Mouse (Mus musculus) G1E (cell line): ENCODE data around the gene 6030445D17Rik. TPM values are rescaled to one million over a fixed set of nuclear protein-coding genes. Genes with fewer than 3 reads are reported as not detected.

Experiments used
- ATAC-seq: 2 replicates; pipeline ENCODE4 v1.8.0; 2016; ENCODE audit warnings: mild to moderate bottlenecking; ENCODE audit not compliant: insufficient number of reproducible peaks, poor library complexity, low FRiP score, severe bottlenecking; ENCODE audit errors: extremely low read depth
- DNase-seq: peaks from one replicate; pipeline ENCODE4 v3.0.0; 2012; ENCODE audit warnings: low spot score
- H3K27me3 ChIP-seq: 2 replicates; pipeline ENCODE4 v1.6.1; 2012; ENCODE audit warnings: mild to moderate bottlenecking, low read length, inconsistent platforms; ENCODE audit not compliant: insufficient read depth
- H3K36me3 ChIP-seq: replicated peaks from 2 replicates; pipeline ENCODE3; 2012; ENCODE audit warnings: mild to moderate bottlenecking, inconsistent platforms
- H3K4me1 ChIP-seq: 2 replicates; pipeline ENCODE4 v1.6.1; 2012; ENCODE audit warnings: low read depth, low read length, inconsistent platforms, mixed read lengths; ENCODE audit not compliant: insufficient read depth
- H3K4me3 ChIP-seq: 2 replicates; pipeline ENCODE4 v1.5.1; 2012; ENCODE audit warnings: low read depth, mild to moderate bottlenecking, inconsistent platforms, low read length, moderate library complexity, mixed read lengths
- H3K9me3 ChIP-seq: replicated peaks from 2 replicates; pipeline ENCODE4 v1.6.1; 2012; ENCODE audit warnings: inconsistent platforms
- GATA2 ChIP-seq: IDR thresholded peaks from 2 replicates; pipeline ENCODE4 v1.6.1; 2012; ENCODE audit warnings: low read depth, low read length, inconsistent platforms, borderline replicate concordance
- TAL1 ChIP-seq: conservative IDR thresholded peaks from 2 replicates; pipeline ENCODE4 v1.6.1; 2012; ENCODE audit warnings: low read depth, low read length, inconsistent platforms, mixed read lengths
- polyA plus RNA-seq: library from polyadenylated mRNA; stranded (reverse); fragments of >175 nt; gene quantifications from 2 replicates; pipeline ENCODE4 v1.2.3, GENCODE M21; 2012
- total RNA-seq, 2 experiments: library from RNA; stranded (forward) in 1 of 2; stranded (reverse) in 1 of 2; fragments of 200-1000 nt in 1 of 2; fragments of >200 nt in 1 of 2; fragmentation: Nextera tagmentation in 1 of 2; gene quantifications; 2 replicates each; pipeline ENCODE4 v1.2.3; 2014 to 2017

The 6030445D17Rik gene
- total and polyA plus RNA-seq, 3 experiments: not detected

- DNase-seq (no peak), ATAC-seq (no peak)
- Histone ChIP-seq H3K27me3 (peaks cover 6% of the 10 kb centered on the region), H3K4me3 (no peak overlapping the region), H3K36me3 (no peaks in the 10 kb centered on the region), H3K4me1 (no peaks in the 10 kb centered on the region), H3K9me3 (no peaks in the 10 kb centered on the region)
- TF ChIP-seq GATA2 (no peak), TAL1 (no peak)
Observed at GRCm38 (mm10) chr4:136512905-136513304, 50.9 kb downstream of the 6030445D17Rik start.

Other genes starting within 250 kb of the 6030445D17Rik start
- not detected in 2 replicates for gene Tcea3, start 214.5 kb upstream of the 6030445D17Rik start, total RNA-seq (2014; fragmentation: Nextera tagmentation)
- 0.55 and 0.70 TPM in 2 replicates for gene Tcea3, start 214.5 kb upstream of the 6030445D17Rik start, total RNA-seq (2017)
- not detected in 2 replicates for gene Tcea3, start 214.5 kb upstream of the 6030445D17Rik start, polyA plus RNA-seq
- 17.7 and 19.9 TPM in 2 replicates for gene Zfp46, start 177.6 kb upstream of the 6030445D17Rik start, total RNA-seq (2014; fragmentation: Nextera tagmentation)
- 13.2 and 13.9 TPM in 2 replicates for gene Zfp46, start 177.6 kb upstream of the 6030445D17Rik start, total RNA-seq (2017)
- gene Zfp46, start 177.6 kb upstream of the 6030445D17Rik start, polyA plus RNA-seq: 6.1 and 6.7 TPM in 2 replicates
- gene Hnrnpr, start 151.3 kb upstream of the 6030445D17Rik start, total RNA-seq (2014; fragmentation: Nextera tagmentation): 100 and 126 TPM in 2 replicates
- 161 and 187 TPM in 2 replicates for gene Hnrnpr, start 151.3 kb upstream of the 6030445D17Rik start, total RNA-seq (2017)
- gene Hnrnpr, start 151.3 kb upstream of the 6030445D17Rik start, polyA plus RNA-seq: 66.7 and 77.7 TPM in 2 replicates
- not detected in 2 replicates for gene Htr1d, start 38.7 kb upstream of the 6030445D17Rik start, total RNA-seq (2014; fragmentation: Nextera tagmentation)
- gene Htr1d, start 38.7 kb upstream of the 6030445D17Rik start, total RNA-seq (2017): 0.05 and 0.06 TPM in 2 replicates
- gene Htr1d, start 38.7 kb upstream of the 6030445D17Rik start, polyA plus RNA-seq: not detected in 2 replicates
- gene Luzp1, start 7.5 kb downstream of the 6030445D17Rik start, total RNA-seq (2014; fragmentation: Nextera tagmentation): not detected in 2 replicates
- gene Luzp1, start 7.5 kb downstream of the 6030445D17Rik start, total RNA-seq (2017): 0.06 and 0.33 TPM in 2 replicates
- not detected in 2 replicates for gene Luzp1, start 7.5 kb downstream of the 6030445D17Rik start, polyA plus RNA-seq
- 66.5 and 86.3 TPM in 2 replicates for gene Kdm1a, start 140.5 kb downstream of the 6030445D17Rik start, total RNA-seq (2014; fragmentation: Nextera tagmentation)
- 89.9 and 107 TPM in 2 replicates for gene Kdm1a, start 140.5 kb downstream of the 6030445D17Rik start, total RNA-seq (2017)
- gene Kdm1a, start 140.5 kb downstream of the 6030445D17Rik start, polyA plus RNA-seq: 29.3 and 35.0 TPM in 2 replicates
- gene Tex46, start 148.2 kb downstream of the 6030445D17Rik start, total RNA-seq (2014; fragmentation: Nextera tagmentation): not detected in 2 replicates
- not detected in 2 replicates for gene Tex46, start 148.2 kb downstream of the 6030445D17Rik start, total RNA-seq (2017)
- not detected in 2 replicates for gene Tex46, start 148.2 kb downstream of the 6030445D17Rik start, polyA plus RNA-seq
- gene Lactbl1, start 160.4 kb downstream of the 6030445D17Rik start, total RNA-seq (2014; fragmentation: Nextera tagmentation): not detected in 2 replicates
- gene Lactbl1, start 160.4 kb downstream of the 6030445D17Rik start, total RNA-seq (2017): not detected in 2 replicates
- gene Lactbl1, start 160.4 kb downstream of the 6030445D17Rik start, polyA plus RNA-seq: 0.02 and 0.04 TPM in 2 replicates